Mouse (Mus musculus) testis, adult 2 months (tissue): ENCODE measurements around the gene Fbxo17.
A peak's percentile ranks its signal among the peaks of the same experiment; 100 is the strongest.

Experiments
- CTCF ChIP-seq: fragments of 200-500 bp; IDR thresholded peaks from 2 replicates; pipeline ENCODE4 v1.5.1; 2012; ENCODE audit warnings: low read depth, mild to moderate bottlenecking, inconsistent platforms, low read length, moderate library complexity; ENCODE audit not compliant: control insufficient read depth, insufficient read depth, insufficient replicate concordance
- POLR2A ChIP-seq: fragments of 200-500 bp; IDR thresholded peaks from 2 replicates; pipeline ENCODE4 v1.6.1; 2012; ENCODE audit warnings: low read depth, mild to moderate bottlenecking, inconsistent platforms, low read length, moderate library complexity; ENCODE audit not compliant: control insufficient read depth

DNA sequence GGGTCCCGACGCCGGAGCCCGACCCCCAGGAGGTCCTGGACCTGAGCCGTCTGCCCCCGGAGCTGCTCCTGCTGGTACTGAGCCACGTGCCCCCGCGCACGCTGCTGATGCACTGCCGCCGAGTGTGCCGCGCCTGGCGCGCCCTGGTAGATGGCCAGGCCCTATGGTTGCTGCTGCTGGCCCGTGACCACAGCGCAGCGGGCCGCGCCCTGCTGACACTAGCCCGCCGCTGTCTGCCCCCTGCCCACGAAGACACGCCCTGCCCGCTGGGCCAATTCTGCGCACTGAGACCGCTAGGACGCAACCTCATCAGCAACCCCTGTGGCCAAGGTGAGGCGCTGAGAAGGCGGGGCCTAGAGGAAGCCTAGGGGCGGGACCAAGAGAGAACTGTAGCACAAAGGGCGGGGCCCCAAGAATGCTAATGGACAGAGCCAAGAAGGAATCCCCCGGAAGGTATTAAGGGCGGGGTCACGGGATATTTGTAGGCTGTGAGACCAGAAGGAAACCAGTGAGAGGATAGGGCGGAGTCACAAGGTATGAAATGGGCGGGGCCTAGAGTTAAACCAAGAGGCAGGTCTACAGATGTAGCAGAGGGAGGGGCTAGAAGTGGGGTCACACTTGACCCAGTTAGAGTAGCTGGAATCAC lies 23.2 kb upstream of the Fbxo17 start:
- TF ChIP-seq CTCF (no peak), POLR2A (peak; percentile 52; the same call in 1 of the 2 replicates)
